Mouse (Mus musculus): Measurements from ENCODE around the gene Kyat1. TPM values are rescaled to one million over a fixed set of nuclear protein-coding genes. Genes with fewer than 3 reads are reported as not detected.
"Not testable (repeated sequence)": the region's sequence is repeated elsewhere in the genome, so short reads cannot be mapped to it uniquely, and the experiment has no call there.

Gene Kyat1
- polyA plus RNA-seq, 1 experiment from 2014 or later: 9.8 TPM

DNA sequence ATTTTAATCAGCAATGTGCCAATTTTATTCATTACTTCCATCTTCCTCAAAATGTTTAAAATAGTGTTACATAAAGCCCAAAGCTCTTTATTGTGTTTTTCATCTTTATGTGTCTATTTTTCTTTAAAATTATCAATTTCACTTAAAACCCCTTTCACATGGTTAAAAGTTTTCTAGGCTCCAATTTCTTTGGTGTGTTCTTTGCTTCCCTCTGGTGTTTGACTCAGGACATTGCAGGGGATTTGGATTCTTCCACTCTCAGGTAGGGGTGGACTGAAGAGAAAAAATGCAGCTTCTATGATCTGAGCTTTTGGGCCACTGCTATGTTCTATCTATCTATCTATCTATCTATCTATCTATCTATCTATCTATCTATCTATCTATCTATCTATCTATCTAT is 43.8 kb downstream of the Kyat1 start:
- Histone ChIP-seq H3K36me3 (no peaks in the 10 kb centered on the region), H3K27me3 (no peaks in the 10 kb centered on the region), H3K27ac (no peak overlapping the region)

DNA sequence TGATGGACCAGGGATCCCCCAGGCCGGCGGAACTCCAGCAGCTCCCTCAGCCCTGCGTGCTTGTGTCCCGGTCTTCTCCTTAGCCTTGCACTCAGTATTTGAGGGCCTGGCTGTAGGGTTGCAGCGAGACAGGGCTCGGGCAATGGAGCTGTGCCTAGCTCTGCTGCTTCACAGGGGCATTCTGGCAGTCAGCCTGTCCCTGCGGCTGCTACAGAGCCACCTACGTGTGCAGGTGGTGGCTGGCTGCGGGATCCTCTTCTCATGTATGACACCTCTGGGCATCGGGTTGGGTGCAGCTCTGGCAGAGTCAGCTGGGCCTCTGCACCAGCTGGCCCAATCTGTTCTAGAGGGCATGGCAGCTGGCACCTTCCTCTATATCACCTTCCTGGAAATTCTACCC is 45.8 kb downstream of the Kyat1 start:
- not testable (repeated sequence) for H3K36me3 ChIP-seq; H3K9me3 ChIP-seq (replicated peaks); H3K4me2 ChIP-seq; H3K4me3 ChIP-seq (replicated peaks); H3K27ac ChIP-seq; ATAC-seq (replicated peaks; ENCODE audit: low FRiP score); H3K27me3 ChIP-seq; H3K4me1 ChIP-seq; H3K9ac ChIP-seq
- WGBS: 85% methylated on average over 8 of the region's 10 CpGs

More for the DNA sequence above, 43.8 kb downstream of the Kyat1 start:
- H3K9me3 ChIP-seq (replicated peaks): peaks cover 12% of the 10 kb centered on the region
- no peaks in the 10 kb centered on the region for H3K4me1 ChIP-seq
- no peak overlapping the region for H3K9ac ChIP-seq
- ATAC-seq (replicated peaks; ENCODE audit: low FRiP score): no peak
- H3K4me2 ChIP-seq: no peak overlapping the region
- H3K4me3 ChIP-seq (replicated peaks): no peak overlapping the region

DNA sequence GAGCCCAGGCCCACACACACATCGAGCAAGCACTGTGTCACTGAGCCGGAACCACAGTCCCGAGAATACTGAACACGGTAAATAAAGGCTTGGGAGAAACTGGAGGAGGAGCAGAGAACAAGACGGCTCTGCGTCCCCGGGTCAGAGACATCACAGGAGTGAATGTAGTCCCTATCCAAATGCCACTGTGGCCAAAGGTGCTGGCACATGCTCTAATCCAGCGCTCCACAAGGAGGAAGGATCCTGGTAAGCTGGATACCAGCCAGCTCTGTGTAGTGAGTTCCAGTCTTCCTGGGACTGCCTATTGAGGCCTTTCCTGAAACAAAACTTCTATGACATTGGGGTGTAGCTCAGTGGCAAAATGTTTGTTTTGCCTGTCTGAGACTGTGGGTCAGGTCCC is 53.0 kb downstream of the Kyat1 start:
- no peaks in the 10 kb centered on the region for H3K4me1 ChIP-seq
- H3K4me3 ChIP-seq (replicated peaks): no peak overlapping the region
- H3K27me3 ChIP-seq: no peaks in the 10 kb centered on the region
- H3K9ac ChIP-seq: no peak overlapping the region
- 64% methylated on average over 8 of the region's 8 CpGs for WGBS
- H3K9me3 ChIP-seq (replicated peaks): no peaks in the 10 kb centered on the region
- no peak overlapping the region for H3K4me2 ChIP-seq
- H3K36me3 ChIP-seq: peaks cover 46% of the 10 kb centered on the region
- H3K27ac ChIP-seq: no peak overlapping the region
- ATAC-seq (replicated peaks; ENCODE audit: low FRiP score): no peak

DNA sequence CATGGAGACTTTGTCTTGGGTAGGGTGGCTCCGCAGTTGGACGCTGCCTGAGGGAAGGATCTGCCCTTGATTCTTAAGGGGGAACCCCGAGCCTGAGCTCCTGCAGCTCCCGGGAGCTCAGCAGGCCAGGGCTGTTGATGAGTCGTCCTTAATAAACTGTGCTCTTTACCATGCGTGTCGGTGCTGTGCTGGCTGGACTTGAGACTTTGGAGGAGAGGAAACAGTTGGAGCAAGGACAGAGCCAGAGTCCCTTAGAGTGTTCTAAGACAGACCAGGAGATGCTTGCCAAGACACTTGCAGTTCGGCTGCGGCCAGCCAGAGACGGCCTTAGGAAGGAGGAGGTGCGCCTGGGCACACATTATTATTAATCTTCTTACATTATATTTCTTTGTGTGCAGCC is 53.8 kb downstream of the Kyat1 start:
- no peak overlapping the region for H3K27ac ChIP-seq
- H3K4me1 ChIP-seq: no peaks in the 10 kb centered on the region
- WGBS: 88% methylated on average over 11 of the region's 11 CpGs
- no peak overlapping the region for H3K4me2 ChIP-seq
- H3K36me3 ChIP-seq: peaks cover 54% of the 10 kb centered on the region
- no peak for ATAC-seq (replicated peaks; ENCODE audit: low FRiP score)
- no peaks in the 10 kb centered on the region for H3K27me3 ChIP-seq
- no peak overlapping the region for H3K4me3 ChIP-seq (replicated peaks)
- H3K9ac ChIP-seq: no peak overlapping the region
- no peaks in the 10 kb centered on the region for H3K9me3 ChIP-seq (replicated peaks)

DNA sequence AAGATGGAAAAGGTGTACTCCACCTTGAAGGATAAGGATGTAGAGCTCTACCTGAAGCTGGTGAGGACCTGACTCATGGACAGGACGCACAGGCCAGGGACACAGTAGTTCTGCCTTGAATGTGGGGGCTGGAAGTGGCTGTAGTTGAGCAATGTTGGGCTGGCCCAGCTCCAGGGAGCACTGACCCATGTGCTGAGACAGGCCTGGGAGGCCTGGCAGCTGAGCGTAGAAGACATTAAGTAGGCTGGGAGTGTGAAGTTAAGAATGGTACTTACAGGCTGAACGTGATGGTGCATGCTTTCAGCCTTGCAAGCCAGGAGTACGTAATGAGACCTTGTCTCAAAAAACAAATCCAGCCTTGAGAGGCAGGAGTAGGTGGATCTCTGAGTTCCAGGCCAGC is 58.2 kb downstream of the Kyat1 start:
- Histone ChIP-seq H3K27me3 (no peaks in the 10 kb centered on the region), H3K9ac (no peak overlapping the region), H3K27ac (no peak overlapping the region), H3K36me3 (peaks cover 94% of the 10 kb centered on the region), H3K4me1 (no peaks in the 10 kb centered on the region), H3K4me2 (no peak overlapping the region), H3K4me3 (replicated peaks) (no peak overlapping the region), H3K9me3 (replicated peaks) (no peaks in the 10 kb centered on the region)
- ATAC-seq (replicated peaks; ENCODE audit: low FRiP score): no peak
- 81% methylated on average over 4 of the region's 4 CpGs for whole genome bisulfite sequencing

DNA sequence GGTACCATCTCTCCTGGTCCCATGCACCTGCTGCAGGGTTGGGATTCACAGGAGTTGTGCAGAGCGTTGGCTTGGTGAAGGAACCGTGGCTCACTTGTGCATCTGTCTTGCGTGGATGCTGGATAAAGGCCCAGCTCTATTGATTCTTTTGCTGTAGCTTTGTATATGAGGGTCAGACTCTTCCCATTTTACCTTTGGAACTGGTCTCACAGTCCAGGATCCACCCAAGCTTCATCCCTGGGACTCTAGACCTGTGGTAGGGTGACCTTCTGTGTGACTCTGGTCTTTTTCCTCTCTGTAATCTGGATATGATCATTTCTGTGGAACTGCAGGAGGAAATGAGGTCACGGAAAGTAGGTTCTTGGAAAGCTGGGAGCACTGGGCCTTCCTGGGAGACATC is 61.2 kb downstream of the Kyat1 start:
- no peak overlapping the region for H3K4me2 ChIP-seq
- H3K9ac ChIP-seq: no peak overlapping the region
- no peaks in the 10 kb centered on the region for H3K27me3 ChIP-seq
- no peak overlapping the region for H3K4me3 ChIP-seq (replicated peaks)
- H3K27ac ChIP-seq: no peak overlapping the region
- ATAC-seq (replicated peaks; ENCODE audit: low FRiP score): no peak
- H3K4me1 ChIP-seq: no peaks in the 10 kb centered on the region
- H3K9me3 ChIP-seq (replicated peaks): no peaks in the 10 kb centered on the region
- WGBS: 97% methylated on average over 4 of the region's 4 CpGs
- H3K36me3 ChIP-seq: peaks cover 96% of the 10 kb centered on the region

DNA sequence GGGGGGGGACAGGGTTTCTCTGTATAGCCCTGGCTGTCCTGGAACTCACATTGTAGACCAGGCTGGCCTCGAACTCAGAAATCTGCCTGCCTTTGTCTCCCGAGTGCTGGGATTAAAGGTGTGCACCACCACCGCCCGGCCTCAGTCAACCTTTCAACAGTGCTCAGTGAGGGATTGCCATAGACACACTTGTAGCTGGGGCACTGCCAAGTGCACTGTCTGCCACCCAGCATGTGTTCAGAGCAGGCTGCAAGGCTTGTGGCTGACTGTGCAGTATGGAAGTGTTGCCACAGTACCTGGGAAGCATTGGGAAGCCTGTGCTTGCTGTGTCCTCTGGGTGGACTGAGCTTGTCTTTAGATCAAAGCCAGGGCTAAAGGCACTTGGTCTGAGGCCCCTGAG is 65.6 kb downstream of the Kyat1 start:
- H3K4me2 ChIP-seq; H3K27ac ChIP-seq; H3K9ac ChIP-seq; H3K9me3 ChIP-seq (replicated peaks); ATAC-seq (replicated peaks; ENCODE audit: low FRiP score); H3K4me3 ChIP-seq (replicated peaks); H3K27me3 ChIP-seq: not testable (repeated sequence)
- peaks cover 93% of the 10 kb centered on the region for H3K36me3 ChIP-seq
- WGBS: 94% methylated on average over 4 of the region's 4 CpGs
- peaks cover 10% of the 10 kb centered on the region for H3K4me1 ChIP-seq

DNA sequence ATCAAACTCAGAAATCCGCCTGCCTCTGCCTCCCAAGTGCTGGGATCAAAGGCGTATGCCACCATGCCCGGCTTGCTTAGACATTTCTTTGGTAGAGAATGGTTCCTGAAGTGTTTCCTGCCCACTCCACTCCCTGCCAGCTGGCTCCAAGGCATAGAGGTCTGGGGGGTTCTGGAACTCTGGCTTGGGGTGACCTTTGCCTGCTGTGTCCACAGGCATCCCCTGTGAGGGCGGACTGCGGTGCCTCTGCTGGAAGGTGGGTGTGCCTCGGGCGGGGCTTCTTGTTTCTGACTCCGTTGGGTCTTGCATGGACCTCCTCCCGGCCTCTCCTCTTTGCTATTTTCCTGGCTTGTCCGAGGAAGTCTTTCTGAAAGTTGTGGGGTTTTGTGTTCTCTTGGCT is 69.2 kb downstream of the Kyat1 start:
- Histone ChIP-seq H3K4me2 (no peak overlapping the region), H3K9me3 (replicated peaks) (no peaks in the 10 kb centered on the region), H3K4me1 (peaks cover 32% of the 10 kb centered on the region), H3K36me3 (peaks cover 58% of the 10 kb centered on the region), H3K4me3 (replicated peaks) (no peak overlapping the region), H3K27ac (no peak overlapping the region), H3K27me3 (no peaks in the 10 kb centered on the region), H3K9ac (no peak overlapping the region)
- 94% methylated on average over 10 of the region's 10 CpGs for WGBS
- ATAC-seq (replicated peaks; ENCODE audit: low FRiP score): no peak

Other genes starting within 250 kb of the Kyat1 start
- gene Sptan1, start 240.3 kb downstream of the Kyat1 start, polyA plus RNA-seq (2015; fragmentation: Nextera tagmentation; extraction: Ambion mirVana): 82.0 and 103 TPM in 2 replicates
- 34.8 and 40.7 TPM in 2 replicates for gene Wdr34, start 157.0 kb downstream of the Kyat1 start, polyA plus RNA-seq (2015; fragmentation: Nextera tagmentation; extraction: Ambion mirVana)
- gene Set, start 148.5 kb downstream of the Kyat1 start, polyA plus RNA-seq (2015; fragmentation: Nextera tagmentation; extraction: Ambion mirVana): 486 and 529 TPM in 2 replicates
- gene Pkn3, start 128.2 kb downstream of the Kyat1 start, polyA plus RNA-seq (2015; fragmentation: Nextera tagmentation; extraction: Ambion mirVana): 11.5 and 13.2 TPM in 2 replicates
- gene Zdhhc12, start 112.2 kb downstream of the Kyat1 start, polyA plus RNA-seq (2015; fragmentation: Nextera tagmentation; extraction: Ambion mirVana): 35.2 and 37.7 TPM in 2 replicates
- 7.2 and 8.6 TPM in 2 replicates for gene Zer1, start 81.3 kb downstream of the Kyat1 start, polyA plus RNA-seq (2015; fragmentation: Nextera tagmentation; extraction: Ambion mirVana)
- 8.2 and 8.9 TPM in 2 replicates for gene Tbc1d13, start 72.1 kb downstream of the Kyat1 start, polyA plus RNA-seq (2015; fragmentation: Nextera tagmentation; extraction: Ambion mirVana)
- gene Endog, start 34.4 kb downstream of the Kyat1 start, polyA plus RNA-seq (2015; fragmentation: Nextera tagmentation; extraction: Ambion mirVana): 19.8 and 20.8 TPM in 2 replicates
- gene Spout1, start 27.4 kb downstream of the Kyat1 start, polyA plus RNA-seq (2015; fragmentation: Nextera tagmentation; extraction: Ambion mirVana): 76.3 and 83.0 TPM in 2 replicates
- gene Lrrc8a, start 31.9 kb upstream of the Kyat1 start, polyA plus RNA-seq (2015; fragmentation: Nextera tagmentation; extraction: Ambion mirVana): 40.1 and 41.7 TPM in 2 replicates
- gene Gm28035, start 34.7 kb upstream of the Kyat1 start, polyA plus RNA-seq (2015; fragmentation: Nextera tagmentation; extraction: Ambion mirVana): 0.26 and 0.33 TPM in 2 replicates
- 11.5 and 13.3 TPM in 2 replicates for gene Phyhd1, start 60.4 kb upstream of the Kyat1 start, polyA plus RNA-seq (2015; fragmentation: Nextera tagmentation; extraction: Ambion mirVana)
- not detected in 2 replicates for gene Gm28038, start 75.2 kb upstream of the Kyat1 start, polyA plus RNA-seq (2015; fragmentation: Nextera tagmentation; extraction: Ambion mirVana)
- 32.9 and 34.0 TPM in 2 replicates for gene Dolk, start 80.5 kb upstream of the Kyat1 start, polyA plus RNA-seq (2015; fragmentation: Nextera tagmentation; extraction: Ambion mirVana)
- 35.5 and 42.1 TPM in 2 replicates for gene Nup188, start 80.5 kb upstream of the Kyat1 start, polyA plus RNA-seq (2015; fragmentation: Nextera tagmentation; extraction: Ambion mirVana)
- 74.2 and 87.7 TPM in 2 replicates for gene Sh3glb2, start 153.5 kb upstream of the Kyat1 start, polyA plus RNA-seq (2015; fragmentation: Nextera tagmentation; extraction: Ambion mirVana)
- gene Miga2, start 158.4 kb upstream of the Kyat1 start, polyA plus RNA-seq (2015; fragmentation: Nextera tagmentation; extraction: Ambion mirVana): 26.4 and 28.8 TPM in 2 replicates
- gene Dolpp1, start 186.4 kb upstream of the Kyat1 start, polyA plus RNA-seq (2015; fragmentation: Nextera tagmentation; extraction: Ambion mirVana): 36.9 and 37.7 TPM in 2 replicates
- 27.2 and 30.9 TPM in 2 replicates for gene Crat, start 210.0 kb upstream of the Kyat1 start, polyA plus RNA-seq (2015; fragmentation: Nextera tagmentation; extraction: Ambion mirVana)
- gene Ptpa, start 210.2 kb upstream of the Kyat1 start, polyA plus RNA-seq (2015; fragmentation: Nextera tagmentation; extraction: Ambion mirVana): 162 and 175 TPM in 2 replicates